Mouse (Mus musculus) stomach, postnatal 0 days (tissue): Measurements from ENCODE around the gene Myo1a. TPM values are rescaled to one million over a fixed set of nuclear protein-coding genes. Genes with fewer than 3 reads are reported as not detected.
"Not testable (repeated sequence)": the region's sequence is repeated elsewhere in the genome, so short reads cannot be mapped to it uniquely, and the experiment has no call there.

ENCODE experiments used
- ATAC-seq: fragments of 200-750 bp; cut with Nextera tagmentation; 2 replicates; pipeline ENCODE4 v1.8.0; 2017; ENCODE audit not compliant: low FRiP score, low TSS enrichment
- DNase-seq: peaks from one replicate; pipeline ENCODE4 v3.0.0-alpha.2; 2016; ENCODE audit warnings: low spot score
- H3K27ac ChIP-seq: fragments of 300-500 bp; sonication (generic); replicated peaks from 2 replicates; pipeline ENCODE4 v1.5.1; 2014; ENCODE audit warnings: mild to moderate bottlenecking, control low read depth
- H3K27me3 ChIP-seq: fragments of 300-500 bp; sonication (generic); 2 replicates; pipeline ENCODE4 v1.6.1; 2014; ENCODE audit warnings: low read length; ENCODE audit not compliant: control insufficient read depth, insufficient read depth
- H3K36me3 ChIP-seq: fragments of 300-500 bp; sonication (generic); 2 replicates; pipeline ENCODE4 v1.6.1; 2014; ENCODE audit warnings: low read length, mixed read lengths; ENCODE audit not compliant: control insufficient read depth, insufficient read depth
- H3K4me1 ChIP-seq: fragments of 300-500 bp; sonication (generic); replicated peaks from 2 replicates; pipeline ENCODE4 v1.6.1; 2014; ENCODE audit warnings: antibody characterized with exemption; ENCODE audit not compliant: control insufficient read depth, insufficient read depth
- H3K4me2 ChIP-seq: fragments of 300-500 bp; sonication (generic); replicated peaks from 2 replicates; pipeline ENCODE4 v1.6.1; 2014; ENCODE audit warnings: low read depth, mild to moderate bottlenecking, control low read depth, moderate library complexity
- H3K4me3 ChIP-seq: fragments of 300-500 bp; sonication (generic); 2 replicates; pipeline ENCODE4 v1.5.1; 2014; ENCODE audit warnings: low read depth, low read length, control low read depth
- H3K9ac ChIP-seq: fragments of 300-500 bp; sonication (generic); 2 replicates; pipeline ENCODE4 v1.6.1; 2014; ENCODE audit warnings: mild to moderate bottlenecking, low read length, control low read depth, mixed read lengths
- H3K9me3 ChIP-seq: fragments of 300-500 bp; sonication (generic); 2 replicates; pipeline ENCODE4 v1.6.1; 2016; ENCODE audit warnings: low read length; ENCODE audit not compliant: control insufficient read depth
- CTCF ChIP-seq: IDR thresholded peaks from 2 replicates; pipeline ENCODE4 v1.5.1; 2016; ENCODE audit warnings: antibody characterized with exemption, low read depth, mild to moderate bottlenecking, moderate library complexity
- EP300 ChIP-seq: optimal IDR thresholded peaks from 2 replicates; pipeline ENCODE3; 2016; ENCODE audit warnings: antibody characterized with exemption
- WGBS: fragments of 180-500 bp; shearing (Covaris S2); extraction: QIAGEN DNeasy Blood & Tissue Kit; methylation state at CpG from one replicate; pipeline ENCODE4 v1.1.7; 2014; 5-methylcytosine and 5-hydroxymethylcytosine counted together
- polyA plus RNA-seq: library from polyadenylated mRNA; unstranded; fragments of >200 nt; fragmentation: Nextera tagmentation; extraction: Ambion mirVana; gene quantifications from 2 replicates; pipeline ENCODE4 v1.2.1, GENCODE M21; 2015

Myo1a gene
- polyA plus RNA-seq, 1 experiment from 2014 or later = 39.3 TPM

DNA sequence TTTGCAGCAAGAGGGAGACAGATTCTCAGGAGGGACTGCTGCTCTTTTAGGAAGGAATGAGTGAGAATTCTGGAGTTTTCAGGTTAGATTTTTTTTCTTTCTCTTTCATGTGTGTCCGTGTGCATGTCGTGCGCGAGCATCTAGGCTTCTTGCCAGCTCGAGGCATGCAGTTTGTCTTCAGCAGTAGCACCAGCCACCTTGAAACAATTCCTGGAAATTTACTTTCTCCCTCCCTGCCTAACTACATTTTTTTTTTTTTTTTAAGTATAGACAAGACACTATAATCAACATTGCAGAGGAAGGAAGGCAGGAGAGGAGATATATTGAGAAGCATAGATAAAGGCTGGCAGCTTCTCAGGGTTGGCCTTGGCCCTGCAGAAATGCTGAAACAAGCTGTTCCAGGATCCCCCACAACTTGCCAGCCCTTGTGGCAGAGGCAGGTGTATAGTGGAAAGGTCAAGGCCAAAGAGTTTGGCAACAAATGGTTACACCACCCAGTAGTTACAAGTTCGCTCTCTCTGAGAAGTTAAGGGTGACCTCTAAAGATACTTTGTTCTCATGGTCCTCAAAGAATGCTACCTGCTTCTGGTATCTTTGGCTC lies 49.7 kb downstream of the Myo1a start:
- TF ChIP-seq EP300 = no peak
- no peak for TF ChIP-seq CTCF
- H3K36me3 ChIP-seq = no peaks in the 10 kb centered on the region
- no peak overlapping the region for H3K9ac ChIP-seq
- no peak overlapping the region for H3K4me2 ChIP-seq
- no peak for DNase-seq
- no peaks in the 10 kb centered on the region for H3K4me1 ChIP-seq
- H3K4me3 ChIP-seq = no peak overlapping the region
- H3K27me3 ChIP-seq = no peaks in the 10 kb centered on the region
- ATAC-seq = no peak
- H3K27ac ChIP-seq = no peak overlapping the region; the same call in 1 of the 2 replicates
- no peaks in the 10 kb centered on the region for H3K9me3 ChIP-seq
- 51% methylated on average over 6 of the region's 6 CpGs for WGBS

DNA sequence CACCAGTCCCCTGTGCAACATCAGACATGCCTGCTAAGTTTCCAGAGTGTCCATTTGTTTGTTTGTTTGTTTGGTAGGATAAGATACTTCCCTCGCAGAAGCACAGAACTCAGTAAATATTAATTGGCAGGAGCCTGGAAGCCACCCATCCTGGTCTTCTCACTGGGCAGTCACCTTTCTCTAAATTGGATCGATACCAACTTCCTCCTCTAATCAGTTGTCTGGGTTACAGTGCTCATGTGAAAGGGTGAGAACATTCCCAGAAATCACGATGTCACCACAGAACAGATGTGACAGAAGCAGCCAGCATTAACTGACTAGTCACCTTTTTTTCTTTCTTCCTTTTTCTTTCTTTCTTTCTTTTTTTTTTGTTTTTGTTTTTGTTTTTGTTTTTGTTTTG lies 50.3 kb downstream of the Myo1a start:
- TF ChIP-seq EP300 (no peak), CTCF (no peak)
- no peak overlapping the region for H3K4me2 ChIP-seq
- H3K27ac ChIP-seq = no peak overlapping the region; the same call in 1 of the 2 replicates
- no peak overlapping the region for H3K4me3 ChIP-seq
- H3K27me3 ChIP-seq = no peaks in the 10 kb centered on the region
- no peaks in the 10 kb centered on the region for H3K9me3 ChIP-seq
- H3K9ac ChIP-seq = no peak overlapping the region
- 46% methylated on average over 3 of the region's 3 CpGs for WGBS
- DNase-seq (no peak), ATAC-seq (no peak)
- H3K4me1 ChIP-seq = no peaks in the 10 kb centered on the region
- H3K36me3 ChIP-seq = no peaks in the 10 kb centered on the region

DNA sequence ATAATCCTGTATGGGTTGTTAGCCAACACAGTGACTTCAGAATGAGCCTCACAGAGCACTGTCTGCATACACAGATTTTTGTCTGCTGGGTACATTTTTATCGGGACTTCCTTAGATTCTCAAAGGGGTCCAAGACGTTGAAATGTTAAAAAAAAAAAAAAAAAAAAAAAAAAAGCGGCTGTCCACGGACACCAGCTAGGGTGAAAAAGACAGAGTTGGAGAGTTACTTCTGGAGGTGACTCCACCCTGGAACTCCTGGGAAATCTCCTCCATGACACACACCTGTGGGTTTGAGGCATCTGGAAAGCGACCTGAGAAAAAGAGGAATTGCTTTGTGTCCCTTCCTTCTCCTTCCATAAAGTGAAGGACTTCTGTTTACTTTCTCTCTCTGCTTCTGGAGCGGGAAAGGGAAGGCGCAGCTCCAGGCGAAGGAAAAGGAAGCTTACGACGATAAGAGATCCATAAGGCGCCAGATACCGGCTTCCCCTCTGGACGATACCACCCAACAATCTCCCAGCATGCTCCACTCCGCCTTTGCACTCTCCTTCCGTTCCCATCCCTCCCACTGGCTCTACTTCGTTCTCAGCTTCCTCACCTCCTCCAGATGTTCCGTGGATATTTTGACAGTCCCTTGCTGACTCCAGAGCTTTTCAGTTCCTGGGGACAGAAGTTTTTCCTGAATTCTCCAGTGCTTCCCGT lies 50.9 kb downstream of the Myo1a start:
- no peaks in the 10 kb centered on the region for H3K4me1 ChIP-seq
- H3K9me3 ChIP-seq = no peaks in the 10 kb centered on the region
- no peaks in the 10 kb centered on the region for H3K36me3 ChIP-seq
- peak overlapping the region; percentile 25 for H3K4me3 ChIP-seq
- H3K9ac ChIP-seq = peak overlapping the region; percentile 24; the same call in 1 of the 2 replicates
- peak overlapping the region; percentile 50 for H3K4me2 ChIP-seq
- no peak for TF ChIP-seq CTCF
- no peak for TF ChIP-seq EP300
- H3K27me3 ChIP-seq = no peaks in the 10 kb centered on the region
- WGBS = 26% methylated on average over 18 of the region's 18 CpGs
- DNase-seq (no peak), ATAC-seq (no peak)
- peak overlapping the region; percentile 63 for H3K27ac ChIP-seq

GRCm38 (mm10) chr10:127759181-127760110 lies 54.5 kb downstream of the Myo1a start, which contains the start of the genes Rdh1 and Rdh16f1:
Rdh1 (plus strand) TSS chr10:127759721.
Rdh16f1 (plus strand) TSS chr10:127759787.
- H3K27me3 ChIP-seq = no peaks in the 10 kb centered on the region

DNA sequence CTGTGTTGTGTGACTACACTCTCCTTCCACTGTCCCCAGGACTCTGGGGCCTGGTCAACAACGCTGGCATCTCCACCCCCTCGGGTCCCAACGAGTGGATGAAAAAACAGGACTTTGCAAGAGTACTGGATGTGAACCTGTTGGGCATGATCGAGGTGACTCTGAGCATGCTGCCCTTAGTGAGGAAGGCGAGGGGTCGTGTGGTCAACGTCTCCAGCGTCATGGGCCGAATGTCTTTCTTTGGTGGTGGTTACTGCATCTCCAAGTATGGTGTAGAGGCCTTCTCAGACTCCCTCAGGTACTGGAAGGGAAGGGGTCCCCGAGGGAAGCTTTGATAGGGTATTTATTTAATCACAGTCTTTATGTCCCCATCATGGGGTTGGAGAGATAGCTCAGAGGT lies 58.0 kb downstream of the Myo1a start:
- not testable (repeated sequence) for ATAC-seq, H3K36me3 ChIP-seq, H3K27ac ChIP-seq, DNase-seq, H3K9me3 ChIP-seq, H3K9ac ChIP-seq, H3K4me3 ChIP-seq, H3K27me3 ChIP-seq, H3K4me2 ChIP-seq, H3K4me1 ChIP-seq
- WGBS = 88% methylated on average over 10 of the region's 10 CpGs

More at GRCm38 (mm10) chr10:127759181-127760110, 54.5 kb downstream of the Myo1a start, which contains the start of the genes Rdh1 and Rdh16f1:
- no peaks in the 10 kb centered on the region for H3K4me1 ChIP-seq
- H3K27ac ChIP-seq = no peak within 1 kb of the TSS
- H3K36me3 ChIP-seq = no peaks in the 10 kb centered on the region
- H3K9me3 ChIP-seq = no peaks in the 10 kb centered on the region
- H3K4me3 ChIP-seq = no peak within 1 kb of the TSS
- DNase-seq = peak; percentile 12
- no peak for TF ChIP-seq EP300
- TF ChIP-seq CTCF = no peak
- no peak within 1 kb of the TSS for H3K4me2 ChIP-seq
- no peak within 1 kb of the TSS for H3K9ac ChIP-seq
- peak; percentile 74 for ATAC-seq
- WGBS = 53% methylated on average over 9 of the region's 9 CpGs
